Mouse (Mus musculus) urinary bladder, postnatal 25 days (tissue): ENCODE results near the gene 1810013L24Rik.

Experiments
- DNase-seq: peaks from one replicate; pipeline ENCODE4 v3.0.0; 2022; ENCODE audit warnings: low spot score

The 1810013L24Rik gene

GRCm38 (mm10) chr16:8829564-8830359 lies at the start of gene 1810013L24Rik:
Gene 1810013L24Rik (plus strand): TSS chr16:8830100.
- DNase-seq: peak; percentile 94

- DNase-seq: no peak
These were observed 49.7 kb upstream of the 1810013L24Rik start for GRCm38 (mm10) chr16:8780187-8780586.

GRCm38 (mm10) chr16:8781191-8781590 lies 48.7 kb upstream of the 1810013L24Rik start:
- DNase-seq: no peak

- DNase-seq: no peak
These were observed 48.2 kb upstream of the 1810013L24Rik start for GRCm38 (mm10) chr16:8781660-8782059.

- DNase-seq: no peak
These were observed 46.5 kb upstream of the 1810013L24Rik start for GRCm38 (mm10) chr16:8783198-8783913.

GRCm38 (mm10) chr16:8784753-8785152 lies 45.1 kb upstream of the 1810013L24Rik start:
- no peak for DNase-seq

GRCm38 (mm10) chr16:8790886-8791285 lies 39.0 kb upstream of the 1810013L24Rik start:
- no peak for DNase-seq

- no peak for DNase-seq
These were observed 37.8 kb upstream of the 1810013L24Rik start, which contains the start of gene Usp7 for GRCm38 (mm10) chr16:8791949-8792557. Gene Usp7 (minus strand): TSS chr16:8792308.

GRCm38 (mm10) chr16:8794952-8795351 lies 34.9 kb upstream of the 1810013L24Rik start:
- no peak for DNase-seq

- DNase-seq: no peak
These were observed 34.0 kb upstream of the 1810013L24Rik start for GRCm38 (mm10) chr16:8795906-8796305.

GRCm38 (mm10) chr16:8806703-8807102 lies 23.2 kb upstream of the 1810013L24Rik start:
- DNase-seq: peak; percentile 21

- no peak for DNase-seq
These were observed 19.3 kb upstream of the 1810013L24Rik start for GRCm38 (mm10) chr16:8810399-8811127.

- DNase-seq: no peak
These were observed 12.0 kb upstream of the 1810013L24Rik start for GRCm38 (mm10) chr16:8817872-8818271.

- no peak for DNase-seq
These were observed 8.5 kb upstream of the 1810013L24Rik start for GRCm38 (mm10) chr16:8821429-8821828.

GRCm38 (mm10) chr16:8822586-8822985 lies 7.3 kb upstream of the 1810013L24Rik start:
- DNase-seq: no peak

GRCm38 (mm10) chr16:8823661-8824060 lies 6.2 kb upstream of the 1810013L24Rik start:
- DNase-seq: no peak

- no peak for DNase-seq
These were observed 2.5 kb upstream of the 1810013L24Rik start for GRCm38 (mm10) chr16:8827366-8827765.

GRCm38 (mm10) chr16:8828636-8829563 lies 1.0 kb upstream of the 1810013L24Rik start:
- no peak for DNase-seq

- peak; percentile 70 for DNase-seq
These were observed 721 bp downstream of the 1810013L24Rik start for GRCm38 (mm10) chr16:8830431-8831211.

GRCm38 (mm10) chr16:8831241-8831640 lies 1.3 kb downstream of the 1810013L24Rik start:
- DNase-seq: no peak
